Mouse (Mus musculus): Measurements from ENCODE around the gene Gm21394. TPM values are rescaled to one million over a fixed set of nuclear protein-coding genes. Genes with fewer than 3 reads are reported as not detected.
"Not testable (repeated sequence)": the region's sequence is repeated elsewhere in the genome, so short reads cannot be mapped to it uniquely, and the experiment has no call there.

The Gm21394 gene
- not detected for total RNA-seq (2021)
- long read RNA-seq, result 0 reads

- DNase-seq (ENCODE audit: low spot score in 2 of 2), result not testable (repeated sequence)
Measured at GRCm38 (mm10) chrY:84564807-84565206, at the start of gene Gm21394. Gene Gm21394, minus strand, starts transcription at chrY:84564907.

Other genes with a start within 250 kb of the Gm21394 start
- gene Gm21409, start 181.8 kb upstream of the Gm21394 start, total RNA-seq (2021), result not detected